Mouse (Mus musculus): ENCODE results near the gene Slc39a8.
A peak's percentile ranks its signal among the peaks of the same experiment; 100 is the strongest.

Gene Slc39a8

DNA sequence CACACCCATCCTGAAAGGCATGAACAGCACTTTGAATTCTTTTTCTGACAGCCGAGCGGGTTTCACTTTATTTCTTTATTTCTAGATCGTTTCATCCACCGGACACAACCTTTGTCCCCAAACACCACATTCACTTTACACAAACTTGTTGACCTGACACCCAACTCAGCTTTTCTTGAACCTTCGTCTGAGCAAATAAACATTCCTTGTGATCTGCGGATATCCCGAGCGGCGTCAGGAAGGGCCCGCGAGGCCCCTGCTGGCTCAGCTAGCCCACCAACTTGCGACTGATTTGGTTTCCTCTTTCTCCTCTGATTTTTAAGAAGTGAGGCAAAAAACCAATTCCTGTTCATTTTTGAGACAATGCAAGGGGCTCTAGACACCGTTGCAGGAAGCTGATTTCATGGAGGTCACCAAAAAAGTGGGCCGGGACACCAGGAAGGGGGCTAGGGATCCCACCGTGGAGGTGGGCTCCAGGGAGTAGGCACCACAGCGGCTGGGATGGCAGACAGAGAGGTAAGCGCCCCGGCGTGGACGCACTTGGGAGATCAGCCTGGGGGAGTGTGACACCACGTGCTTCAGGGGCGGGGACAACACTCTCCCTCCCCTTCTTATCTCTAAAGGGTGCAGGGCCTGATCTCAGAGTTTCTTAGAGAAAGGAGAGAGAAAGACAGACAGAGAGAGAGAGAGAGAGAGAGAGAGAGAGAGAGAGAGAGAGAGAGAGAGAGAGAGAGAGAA, at the start of gene Slc39a8:
Gene Slc39a8, plus strand, starts transcription at position 264 of the 738 bp plus-strand sequence.
- DNase-seq, result peak; percentile 90

DNA sequence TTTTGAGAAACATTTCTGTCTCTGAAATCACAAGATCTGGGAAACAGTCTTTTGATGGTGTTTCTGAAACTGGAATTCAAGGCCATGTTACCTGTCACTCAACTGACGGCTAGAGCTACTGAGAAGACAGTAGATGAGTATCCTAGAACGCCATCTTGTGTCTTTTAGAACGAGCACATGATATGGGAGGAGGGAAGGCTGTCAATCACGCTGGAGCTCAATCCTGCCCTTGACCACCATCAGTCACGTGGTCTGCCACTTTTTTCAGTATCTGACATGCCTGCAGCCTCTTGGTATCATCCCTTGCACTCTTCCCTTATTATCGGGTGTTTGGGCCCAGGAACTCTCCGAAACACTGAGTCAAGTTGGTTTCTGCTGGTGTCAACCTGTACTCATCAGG, 40.0 kb upstream of the Slc39a8 start:
- DNase-seq, result no peak

DNA sequence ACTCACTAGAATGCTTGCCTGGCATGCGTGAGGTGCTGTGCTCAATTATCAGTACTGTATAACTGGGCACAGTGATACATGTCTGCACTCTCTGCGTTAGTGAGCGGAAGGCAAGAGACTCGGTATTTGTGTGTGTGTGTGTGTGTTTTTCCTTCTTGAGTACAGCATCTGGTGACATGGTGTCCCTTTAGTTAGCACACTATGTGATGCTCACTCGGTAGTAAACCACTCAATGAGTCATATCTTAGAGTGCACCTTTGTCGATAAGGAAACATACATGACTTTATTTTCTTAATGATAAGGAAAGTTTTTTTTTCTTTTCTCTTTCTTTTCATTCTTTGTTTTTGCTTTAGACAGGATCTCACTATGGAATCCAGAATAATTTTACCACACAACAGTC, 29.0 kb upstream of the Slc39a8 start:
- no peak for DNase-seq

DNA sequence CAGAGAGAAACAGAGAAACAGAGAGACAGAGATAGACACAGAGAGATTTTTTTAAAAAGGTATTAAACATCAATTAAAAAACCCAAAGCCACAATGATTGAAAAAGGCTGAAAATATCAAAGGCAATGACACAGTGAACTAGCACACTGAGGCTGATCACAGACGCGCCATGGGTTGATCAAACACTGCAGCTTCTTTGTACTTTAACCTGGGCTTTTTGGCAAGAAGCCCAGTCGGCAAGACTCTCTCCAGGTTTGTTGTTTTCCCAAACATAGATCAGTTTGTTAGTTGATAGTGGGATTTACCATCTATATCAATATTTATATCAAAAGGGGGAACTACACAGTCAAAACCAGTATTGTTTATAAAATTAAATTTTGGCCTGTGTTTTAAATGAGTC, 26.8 kb upstream of the Slc39a8 start:
- no peak for DNase-seq

DNA sequence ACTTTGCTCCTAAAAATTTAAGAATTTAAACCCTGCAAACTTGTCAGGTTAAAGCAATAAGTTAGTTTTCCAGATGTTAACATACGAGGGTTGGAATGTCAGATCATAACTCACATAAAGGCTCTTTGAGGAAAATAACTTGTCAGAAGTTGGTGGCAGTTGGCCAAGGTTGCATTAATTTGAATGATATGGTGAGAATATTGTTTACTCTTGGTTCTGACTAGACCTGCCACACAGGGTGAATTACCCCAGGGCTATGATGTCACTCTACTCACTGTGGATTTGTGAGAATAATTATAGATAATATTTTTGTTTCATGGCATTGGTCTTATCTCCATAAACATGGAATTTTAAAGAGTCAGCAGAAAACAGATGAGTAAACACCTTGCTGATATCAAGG, 26.4 kb upstream of the Slc39a8 start:
- DNase-seq, result no peak

DNA sequence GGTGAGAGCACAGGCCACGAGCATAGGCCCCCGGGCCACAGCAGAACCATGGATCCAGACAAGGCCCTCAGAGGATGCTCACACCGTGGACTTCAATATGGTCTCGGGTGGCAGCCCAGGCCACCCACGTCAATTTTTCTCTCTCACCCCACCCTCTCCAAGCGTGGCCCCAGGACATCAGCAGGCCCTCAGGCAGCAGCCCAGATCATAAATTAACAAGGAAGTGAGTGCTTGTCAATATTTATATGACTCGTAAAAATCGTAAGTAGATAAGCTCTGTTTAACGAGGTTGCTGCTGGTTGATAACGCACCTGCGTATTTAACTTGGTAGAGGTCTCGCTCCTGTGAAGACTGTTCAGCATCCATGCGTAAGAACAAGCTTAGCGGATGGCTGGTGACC, 10.4 kb upstream of the Slc39a8 start:
- no peak for DNase-seq

DNA sequence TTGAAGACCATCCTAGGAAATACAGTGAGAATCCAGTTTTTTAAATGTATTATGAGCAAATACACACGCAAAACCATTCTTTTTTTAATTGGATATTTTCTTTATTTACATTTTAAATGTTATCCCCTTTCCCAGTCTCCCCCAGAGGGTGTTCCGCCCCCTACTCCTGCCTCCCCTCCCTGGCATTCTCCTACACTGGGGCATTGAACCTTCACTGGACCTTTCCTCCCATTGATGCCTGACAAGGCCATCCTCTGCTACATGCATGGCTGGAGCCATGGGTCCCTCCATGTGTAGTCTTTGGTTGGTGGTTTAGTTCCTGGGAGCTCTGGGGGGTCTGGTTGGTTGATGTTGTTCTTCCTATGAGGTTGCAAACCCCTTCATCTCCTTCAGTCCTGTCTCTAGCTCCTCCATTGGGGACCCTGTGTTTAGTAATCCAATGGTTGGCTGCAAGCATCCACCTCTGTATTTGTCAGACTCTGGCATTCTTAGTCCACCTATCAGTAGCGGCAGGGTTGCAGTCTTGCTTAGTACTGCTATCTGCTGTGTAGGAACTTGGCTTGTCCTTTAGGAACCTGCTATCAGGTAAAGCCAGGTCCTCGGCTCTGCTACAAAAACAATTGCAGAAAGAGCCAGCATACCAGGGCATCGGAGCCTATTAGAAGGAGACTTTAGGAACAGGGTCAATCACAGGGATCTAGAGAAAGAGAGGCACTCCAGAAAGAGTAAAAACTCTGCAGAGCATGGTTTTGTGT, 8.9 kb upstream of the Slc39a8 start:
- no peak for DNase-seq

DNA sequence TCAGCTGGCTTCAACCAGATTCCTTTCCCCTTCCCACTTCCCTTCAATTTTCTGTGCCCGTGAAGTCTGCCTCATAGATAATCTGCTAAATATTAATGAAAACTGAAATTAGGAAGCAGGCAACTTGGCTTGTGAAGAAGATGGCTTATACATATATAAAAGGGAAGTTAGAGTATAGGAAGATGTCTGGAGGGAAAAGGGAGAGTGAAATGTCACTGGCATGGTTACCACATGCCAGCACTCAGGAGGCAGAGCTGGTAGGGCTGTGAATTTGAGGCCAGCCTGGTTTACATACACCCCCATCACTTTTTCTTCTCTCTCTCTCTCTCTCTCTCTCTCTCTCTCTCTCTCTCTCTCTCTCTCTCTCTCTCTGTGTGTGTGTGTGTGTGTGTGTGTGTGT, 8.0 kb upstream of the Slc39a8 start:
- DNase-seq, result no peak

DNA sequence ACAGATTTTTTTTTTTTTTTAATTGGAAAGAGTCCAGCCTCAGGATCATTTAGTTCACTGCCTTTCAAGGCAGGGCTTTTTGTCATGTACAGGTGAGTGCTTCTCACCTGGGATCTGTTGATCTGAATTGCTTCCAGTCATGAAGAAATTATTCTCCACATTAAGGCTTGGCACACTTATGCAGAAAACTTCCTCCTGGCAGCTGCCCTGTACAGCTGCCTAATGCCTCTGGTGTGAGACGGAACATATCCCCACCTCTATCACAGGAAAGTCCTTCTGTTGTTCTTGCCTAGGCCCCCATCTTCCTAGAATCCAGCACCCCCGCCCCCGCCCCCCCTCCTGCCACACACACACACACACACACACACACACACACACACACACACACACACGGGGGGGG, 643 bp upstream of the Slc39a8 start:
- DNase-seq, result no peak

DNA sequence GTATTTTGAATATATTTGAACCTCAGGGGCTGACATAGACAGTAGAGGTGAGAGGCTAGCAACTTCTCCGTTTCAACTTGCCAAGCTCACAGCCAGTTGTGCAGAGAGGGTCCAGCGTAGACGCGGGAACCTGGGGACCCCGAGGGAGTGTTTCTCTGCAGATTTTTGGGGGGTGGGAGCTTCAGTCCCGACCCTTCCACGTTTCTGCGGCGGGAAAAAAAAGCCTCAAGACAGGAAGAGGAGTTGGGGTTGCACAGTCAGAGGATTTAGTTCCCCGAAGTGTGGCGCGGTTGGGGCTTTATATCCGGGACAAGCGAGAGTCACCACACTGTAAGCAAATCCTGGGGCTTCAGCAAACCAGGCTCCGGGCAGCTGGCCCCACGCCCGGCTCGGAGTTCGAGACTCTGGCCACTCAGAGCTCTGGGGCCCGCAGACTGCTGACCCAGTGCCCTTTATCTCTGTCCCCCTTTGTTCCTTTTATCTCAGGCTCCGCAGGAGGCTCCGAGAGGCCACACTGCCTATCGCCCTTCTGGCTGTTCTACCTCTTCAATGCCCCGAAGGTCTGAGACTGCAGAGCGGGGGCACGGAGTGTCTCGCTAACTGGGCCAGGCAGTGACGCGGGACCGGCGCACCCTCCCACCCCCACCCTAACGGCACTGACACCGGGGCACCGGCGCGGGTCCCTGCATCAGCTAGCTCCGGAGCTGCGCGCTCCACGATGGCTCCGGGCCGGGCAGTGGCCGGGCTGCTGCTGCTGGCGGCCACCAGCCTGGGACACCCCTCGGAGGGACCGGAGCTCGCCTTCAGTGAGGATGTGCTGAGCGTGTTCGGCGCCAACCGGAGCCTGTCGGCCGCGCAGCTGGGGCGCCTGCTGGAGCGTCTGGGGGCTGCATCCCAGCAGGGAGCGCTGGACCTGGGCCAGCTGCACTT, 940 bp downstream of the Slc39a8 start:
- DNase-seq, result peak; percentile 82

DNA sequence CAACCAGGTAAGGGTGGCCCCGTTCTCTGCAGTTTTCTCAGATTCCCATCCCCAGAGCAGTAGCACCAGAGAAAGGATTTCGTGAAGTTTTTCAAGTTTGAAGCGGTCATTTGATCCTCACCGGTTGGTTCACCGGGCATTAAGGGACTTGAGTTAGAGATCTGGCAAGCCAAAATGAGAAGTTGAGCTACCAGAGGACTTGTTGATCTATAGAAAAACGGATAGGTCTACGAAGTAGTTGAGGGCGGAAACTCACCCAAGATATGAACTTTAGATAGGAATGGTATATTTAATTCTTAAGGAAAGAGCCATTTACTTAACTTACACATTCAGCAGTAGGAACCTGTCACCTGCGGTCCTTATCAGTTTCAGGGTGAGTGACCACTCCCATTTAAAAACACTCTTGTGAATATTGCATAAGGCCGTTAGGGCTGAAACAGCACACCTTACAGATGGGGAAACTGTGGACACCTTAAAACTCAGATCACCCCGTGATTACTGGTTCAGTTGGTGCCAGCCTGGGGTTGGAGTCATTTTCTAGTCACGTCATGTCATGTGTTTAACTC, 1.7 kb downstream of the Slc39a8 start:
- no peak for DNase-seq

DNA sequence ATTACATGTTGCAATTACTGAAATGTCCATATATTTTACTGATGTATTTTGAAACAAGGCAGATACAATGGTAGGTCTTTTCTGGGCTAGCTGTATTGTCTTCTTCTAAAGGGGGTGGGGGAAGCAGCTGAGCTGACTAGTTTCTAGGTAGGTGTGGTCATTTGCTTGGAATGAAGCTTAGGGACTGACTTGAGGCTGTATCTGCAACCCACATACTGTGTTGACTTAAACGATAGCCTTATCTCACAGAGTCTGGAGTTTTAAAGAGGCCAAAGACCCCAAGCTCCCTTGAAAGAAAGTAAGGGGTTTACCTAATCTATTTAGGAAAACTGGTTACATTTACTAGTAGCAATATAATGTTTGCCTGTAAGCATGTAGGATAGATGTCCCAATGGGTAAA, 2.9 kb downstream of the Slc39a8 start:
- no peak for DNase-seq

DNA sequence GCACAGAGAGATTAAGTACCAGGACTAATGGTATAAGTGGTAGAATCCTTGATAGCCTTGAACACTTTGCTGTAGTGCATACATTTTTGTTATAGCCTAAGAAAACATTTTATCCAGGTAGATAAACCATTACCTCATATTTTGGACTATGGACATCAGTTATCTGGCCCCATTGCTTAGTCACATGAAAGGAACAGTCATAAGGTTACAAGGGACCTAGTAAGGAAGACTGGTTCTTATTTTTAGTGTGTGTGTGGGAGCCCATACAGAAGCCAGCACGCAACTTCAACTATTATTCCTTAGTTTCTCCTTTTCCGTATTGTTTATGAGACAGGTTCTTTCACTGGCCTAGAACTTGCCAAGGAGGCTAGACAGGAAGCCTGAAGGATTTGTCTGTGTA, 7.4 kb downstream of the Slc39a8 start:
- no peak for DNase-seq

DNA sequence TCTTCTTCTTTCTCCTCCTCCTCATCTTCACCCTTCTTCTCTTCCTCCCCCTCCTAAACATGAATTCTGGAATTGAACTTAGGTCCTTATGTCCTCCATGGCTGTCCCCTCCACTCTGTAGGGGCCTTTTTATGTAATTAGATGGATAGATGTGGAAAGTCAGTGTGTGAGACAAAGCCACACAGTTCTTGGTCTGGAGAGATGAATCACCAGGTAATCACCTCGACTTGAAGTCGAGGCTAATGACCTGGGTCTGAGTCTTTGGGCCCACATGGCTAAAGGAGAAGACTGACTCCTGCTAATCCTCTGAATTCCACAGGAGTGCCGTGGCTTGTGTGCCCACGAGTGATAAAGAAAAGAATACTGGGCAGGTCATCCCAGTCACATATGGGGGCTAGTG, 7.8 kb downstream of the Slc39a8 start:
- no peak for DNase-seq

DNA sequence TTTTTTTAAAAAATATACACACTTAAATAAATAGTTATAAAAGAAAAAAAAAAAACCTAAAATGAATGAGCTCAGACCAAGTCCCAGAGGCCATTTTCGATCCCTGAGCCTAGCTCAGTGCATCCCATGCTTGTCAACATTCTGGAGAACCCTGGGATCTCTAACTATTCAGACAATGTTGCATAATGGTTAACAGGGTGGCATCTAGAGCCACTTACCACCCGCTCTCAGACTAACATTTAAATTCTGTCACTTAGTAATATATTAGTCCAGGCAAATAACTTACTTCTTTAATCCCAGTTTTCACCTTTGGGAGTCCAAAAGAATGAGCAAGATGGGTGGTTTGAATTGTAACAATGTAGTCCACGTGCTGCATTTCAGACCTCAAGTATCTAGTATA, 9.9 kb downstream of the Slc39a8 start:
- no peak for DNase-seq

DNA sequence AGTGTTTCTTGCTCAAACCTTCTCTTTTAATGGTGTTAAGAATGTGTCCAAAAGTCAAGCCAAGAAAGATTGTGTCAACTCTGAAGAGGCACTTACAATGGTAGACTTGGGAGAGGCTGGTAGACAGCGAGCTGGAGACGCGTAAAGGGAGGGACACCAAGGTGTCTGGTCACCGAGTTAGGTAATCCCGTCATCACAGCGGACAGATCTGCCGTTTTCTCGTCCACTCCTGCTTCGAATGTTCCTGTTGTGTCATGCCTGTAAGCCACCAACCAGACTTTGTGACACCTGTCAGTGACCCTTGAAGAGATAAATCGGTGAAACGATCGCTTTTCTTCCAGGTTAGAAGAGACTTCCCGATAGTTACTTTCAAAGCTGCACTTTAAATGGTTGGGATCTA, 14.5 kb downstream of the Slc39a8 start:
- DNase-seq, result no peak

DNA sequence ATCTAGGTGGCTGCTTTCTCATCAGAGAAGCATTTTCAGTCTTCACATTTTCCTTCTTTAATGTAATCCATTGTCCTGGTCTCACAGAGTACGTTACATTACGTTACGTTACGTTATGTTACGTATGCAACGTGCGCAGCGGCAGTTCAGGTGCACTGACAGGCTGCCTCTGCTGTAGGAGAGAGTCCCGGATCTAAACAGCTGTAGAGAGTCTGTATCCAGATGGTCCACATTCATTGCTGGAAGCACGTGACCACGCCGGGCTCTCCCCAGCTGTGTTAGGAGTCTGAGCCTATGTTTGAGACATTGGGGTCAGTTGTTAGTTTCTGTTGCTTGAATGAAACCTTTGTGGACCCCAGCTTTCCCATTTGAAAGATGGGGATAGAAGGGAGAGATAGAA, 15.1 kb downstream of the Slc39a8 start:
- DNase-seq, result no peak

DNA sequence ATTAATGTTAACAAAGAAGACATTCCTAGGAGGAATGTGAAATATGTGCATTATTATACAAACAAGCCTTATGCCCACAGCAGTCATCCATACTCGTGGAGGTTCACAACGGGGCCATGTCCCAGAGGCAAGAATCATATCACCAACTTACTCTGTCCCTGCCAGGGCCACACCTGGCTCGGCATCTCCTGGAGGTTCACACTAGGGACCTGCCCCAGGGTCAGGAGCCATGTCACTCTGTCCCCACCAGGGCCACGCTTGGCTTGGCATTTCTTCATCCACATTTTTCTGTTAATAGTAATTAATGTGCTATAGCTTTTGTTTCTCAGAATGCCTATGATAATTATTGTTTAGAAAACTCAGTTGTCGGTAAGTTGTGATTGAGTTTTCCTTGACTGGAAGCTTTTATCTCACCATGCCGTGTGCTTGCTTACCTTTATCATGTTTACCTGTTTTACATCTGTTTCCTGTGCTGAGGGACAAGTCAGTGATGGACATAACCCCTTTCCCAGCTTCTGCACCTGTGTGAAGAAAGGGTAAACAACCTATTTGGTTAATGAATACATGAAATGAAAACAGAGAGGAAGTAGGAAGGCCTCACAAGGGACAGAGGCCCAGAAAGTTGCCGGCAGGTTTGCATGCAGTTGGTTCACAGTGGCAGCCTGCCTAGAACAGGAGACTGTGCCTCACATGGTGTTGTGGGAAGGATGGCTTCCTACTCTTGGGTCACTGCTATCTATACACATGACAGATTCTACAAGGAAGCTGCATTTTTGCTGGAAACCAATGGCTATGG, 16.8 kb downstream of the Slc39a8 start:
- DNase-seq, result no peak

DNA sequence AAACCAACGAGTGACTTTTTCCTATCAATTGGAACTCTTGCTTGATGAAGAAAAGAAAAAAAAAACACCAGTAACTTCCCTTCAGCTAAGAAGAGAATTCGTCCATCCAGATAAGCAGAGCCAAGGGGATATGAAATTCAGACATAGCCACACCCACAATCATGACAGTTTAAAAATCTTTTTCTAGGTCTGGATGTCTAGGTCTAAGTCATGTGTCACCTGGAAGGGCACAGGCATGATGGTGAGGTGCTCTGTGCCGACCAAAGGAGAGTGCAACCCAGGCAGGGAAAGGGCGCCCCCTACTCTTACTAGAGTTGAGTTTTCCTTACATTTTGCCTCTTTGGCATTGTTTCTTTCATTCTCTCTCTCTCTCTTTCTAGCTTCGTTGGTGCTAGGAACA, 18.1 kb downstream of the Slc39a8 start:
- peak; percentile 11 for DNase-seq

DNA sequence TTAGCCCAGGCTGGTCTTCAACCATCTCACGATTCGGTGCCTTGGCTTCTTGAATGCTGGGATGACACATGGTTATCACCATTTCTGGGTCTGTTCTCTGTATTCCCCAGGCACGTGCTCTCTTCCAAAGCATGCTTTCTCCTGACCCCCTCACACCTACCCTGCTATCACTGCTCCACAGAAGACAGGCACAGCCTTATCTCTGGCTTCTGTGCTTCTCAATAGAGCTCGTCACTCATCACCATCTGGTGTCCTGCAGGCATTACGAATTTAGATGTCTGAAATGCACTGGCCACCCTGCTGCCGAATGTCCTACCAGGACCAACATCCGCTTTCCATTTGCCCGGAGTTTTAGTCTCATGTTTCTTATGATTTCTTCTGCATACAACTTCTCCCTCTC, 18.6 kb downstream of the Slc39a8 start:
- DNase-seq, result no peak

DNA sequence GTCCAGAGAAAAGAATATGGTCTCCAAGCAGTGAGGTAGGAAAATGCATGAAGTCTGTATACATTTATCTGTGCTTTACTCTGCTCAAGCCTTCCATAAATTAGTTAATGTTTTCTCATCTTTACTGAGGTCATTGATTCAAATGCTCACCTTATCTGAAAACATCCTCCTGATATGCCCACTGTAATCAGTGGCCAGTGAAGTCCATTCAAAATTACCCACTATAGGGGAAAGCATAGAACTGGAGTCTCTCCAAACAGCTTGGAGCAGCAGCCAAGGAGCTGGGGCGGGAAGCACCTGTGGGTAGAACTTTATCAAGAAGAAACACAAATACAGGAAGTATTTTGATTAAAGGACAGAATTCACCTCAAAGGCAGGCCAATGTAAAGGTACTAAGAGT, 19.8 kb downstream of the Slc39a8 start:
- DNase-seq, result no peak

DNA sequence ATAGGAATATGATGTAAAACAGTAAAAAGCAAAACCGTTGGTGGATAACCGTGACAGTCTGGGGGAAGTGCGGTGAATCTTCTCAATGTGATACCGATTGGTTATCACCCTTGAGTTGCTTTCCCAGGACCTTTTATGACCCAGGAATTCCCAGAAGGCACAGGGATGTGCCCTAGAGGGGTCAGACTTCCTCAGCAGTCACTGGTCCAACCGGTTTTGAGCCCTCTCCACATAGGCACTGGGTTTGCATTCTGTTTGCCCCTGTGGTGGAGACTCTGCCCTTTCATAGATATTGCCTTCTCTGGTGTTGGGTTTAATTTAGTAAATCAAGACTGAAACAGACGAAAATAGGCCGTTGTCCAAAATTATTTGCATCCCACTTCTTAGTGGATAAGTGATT, 20.8 kb downstream of the Slc39a8 start:
- no peak for DNase-seq
